9 mouse cellular contexts compared by ENCODE assay signal in genomic region chr16:46008766-46009165, GRCm38 (mm10). TPM values are rescaled to one million over a fixed set of nuclear protein-coding genes. Genes with fewer than 3 reads are reported as not detected.
DNase-seq lines count a peak whose midpoint lies in the region; ATAC-seq and TF ChIP-seq lines count a peak whose summit lies in the region.
"Had no signal": no experiment of that assay in that cellular context is flagged by ENCODE, and none has a peak within 500 bp of the region (broad histone marks: within the 10 kb centered on the region; RNA-seq: fewer than 3 reads in every experiment).

No protein-coding gene starts in this region.

- H3K9ac ChIP-seq in lung, embryonic 16.5 days (ENCODE audit: low read length), result no peak overlapping the region
- H3K9ac ChIP-seq in hindbrain, embryonic 12.5 days, result no peak overlapping the region
- H3K9ac ChIP-seq in liver, postnatal 0 days (replicated peaks), result peak overlapping the region; percentile 23; the same call in 1 of the 2 replicates
- H3K9ac ChIP-seq in kidney, embryonic 14.5 days (ENCODE audit: low read depth, low read length), result no peak overlapping the region

- no peak overlapping the region for H3K27ac ChIP-seq in lung, embryonic 16.5 days (ENCODE audit: low read length)
- H3K27ac ChIP-seq in hindbrain, embryonic 12.5 days, result no peak overlapping the region
- H3K27ac ChIP-seq in liver, postnatal 0 days (ENCODE audit: low read depth), result no peak overlapping the region
- H3K27ac ChIP-seq in kidney, embryonic 14.5 days (ENCODE audit: low read depth, low read length), result no peak overlapping the region
- H3K27ac ChIP-seq: layer of hippocampus, adult 2 months had no signal

- H3K27me3 ChIP-seq in lung, embryonic 16.5 days (ENCODE audit: control insufficient read depth, insufficient read depth, low read depth, low read length), result no peaks in the 10 kb centered on the region
- 0 out of 2 replicates have a peak, but pooled peaks cover 11% of the 10 kb centered on the region for H3K27me3 ChIP-seq in hindbrain, embryonic 12.5 days
- no peaks in the 10 kb centered on the region for H3K27me3 ChIP-seq in liver, postnatal 0 days (ENCODE audit: insufficient read depth, low read length)
- H3K27me3 ChIP-seq in kidney, embryonic 14.5 days (ENCODE audit: control insufficient read depth, insufficient read depth, low read length), result no peaks in the 10 kb centered on the region; the same call in 1 of the 2 replicates

- peaks cover 11% of the 10 kb centered on the region for H3K4me1 ChIP-seq in lung, embryonic 16.5 days (replicated peaks; ENCODE audit: control insufficient read depth, insufficient read depth, low read length)
- H3K4me1 ChIP-seq in hindbrain, embryonic 12.5 days, result peaks cover 15% of the 10 kb centered on the region; the same call in 1 of the 2 replicates
- peaks cover 6% of the 10 kb centered on the region for H3K4me1 ChIP-seq in liver, postnatal 0 days (ENCODE audit: insufficient read depth)
- H3K4me1 ChIP-seq in kidney, embryonic 14.5 days (ENCODE audit: control insufficient read depth, insufficient read depth, low read length), result no peaks in the 10 kb centered on the region

- TF ChIP-seq CTCF in liver, postnatal 0 days (IDR thresholded peaks at IDR 0.05; ENCODE audit: low read depth), result no peak

- TF ChIP-seq EP300 in liver, postnatal 0 days (IDR thresholded peaks at IDR 0.05; ENCODE audit: low read depth), result no peak

- H3K36me3 ChIP-seq in lung, embryonic 16.5 days (ENCODE audit: control insufficient read depth, insufficient read depth, low read length), result no peaks in the 10 kb centered on the region
- H3K36me3 ChIP-seq in hindbrain, embryonic 12.5 days, result no peaks in the 10 kb centered on the region
- no peaks in the 10 kb centered on the region for H3K36me3 ChIP-seq in liver, postnatal 0 days (replicated peaks; ENCODE audit: insufficient read depth, low read length)
- no peaks in the 10 kb centered on the region for H3K36me3 ChIP-seq in kidney, embryonic 14.5 days (ENCODE audit: control insufficient read depth, insufficient read depth, low read length)

- 28% methylated on average over 3 of the region's 3 CpGs for WGBS in lung, embryonic 16.5 days
- WGBS in hindbrain, embryonic 12.5 days, result 63% methylated on average over 3 of the region's 3 CpGs
- 49% methylated on average over 3 of the region's 3 CpGs for WGBS in liver, postnatal 0 days (ENCODE audit: insufficient replicate concordance)
- WGBS in kidney, embryonic 14.5 days, result 76% methylated on average over 3 of the region's 3 CpGs

- H3K9me3 ChIP-seq in lung, embryonic 16.5 days (ENCODE audit: control insufficient read depth, low read length), result no peaks in the 10 kb centered on the region
- no peaks in the 10 kb centered on the region for H3K9me3 ChIP-seq in hindbrain, embryonic 12.5 days (replicated peaks)
- peaks cover 4% of the 10 kb centered on the region; the same call in 1 of the 2 replicates for H3K9me3 ChIP-seq in liver, postnatal 0 days (ENCODE audit: low read length)
- no peaks in the 10 kb centered on the region for H3K9me3 ChIP-seq in kidney, embryonic 14.5 days (ENCODE audit: control insufficient read depth, low read length)

- no peak for DNase-seq in lung, postnatal 14 days
- DNase-seq in liver, postnatal 0 days, result no peak
- DNase-seq in thymus, postnatal 14 days, result peak; percentile 54
- DNase-seq in ovary, postnatal 10 days (ENCODE audit: low spot score), result no peak
- no peak for DNase-seq in kidney, postnatal 10 days

- ATAC-seq in lung, embryonic 16.5 days (ENCODE audit: low read depth), result no peak
- ATAC-seq in hindbrain, embryonic 12.5 days (ENCODE audit: low FRiP score), result no peak
- no peak for ATAC-seq in liver, postnatal 0 days
- ATAC-seq in kidney, embryonic 14.5 days (ENCODE audit: low FRiP score, low TSS enrichment), result no peak

- H3K4me2 ChIP-seq in lung, embryonic 16.5 days (ENCODE audit: low read depth, low read length), result peak overlapping the region; percentile 98; the same call in 1 of the 2 replicates
- peak overlapping the region; percentile 75 for H3K4me2 ChIP-seq in hindbrain, embryonic 12.5 days (replicated peaks)
- peak overlapping the region; percentile 86 for H3K4me2 ChIP-seq in liver, postnatal 0 days (ENCODE audit: low read depth, low read length)
- no peak overlapping the region for H3K4me2 ChIP-seq in kidney, embryonic 14.5 days (replicated peaks; ENCODE audit: low read depth, low read length)

- H3K4me3 ChIP-seq in lung, embryonic 16.5 days (ENCODE audit: low read length), result no peak overlapping the region
- peak overlapping the region; percentile 67 for H3K4me3 ChIP-seq in hindbrain, embryonic 12.5 days
- H3K4me3 ChIP-seq in liver, postnatal 0 days (ENCODE audit: low read depth, low read length), result peak overlapping the region; percentile 64
- H3K4me3 ChIP-seq in kidney, embryonic 14.5 days (ENCODE audit: low read length), result no peak overlapping the region

RNA-seq across cellular contexts. Expression of gene Plcxd2, which starts 1.3 kb away (rescaled TPM):
- 0.93 and 1.1 TPM in 2 replicates for polyA plus RNA-seq in lung, embryonic 16.5 days (2015; fragmentation: Nextera tagmentation; extraction: Ambion mirVana)
- polyA plus RNA-seq in hindbrain, embryonic 12.5 days (2016; fragmentation: Nextera tagmentation; extraction: Ambion mirVana), result 6.6 and 6.7 TPM in 2 replicates
- polyA plus RNA-seq in liver, postnatal 0 days (2015; fragmentation: Nextera tagmentation; extraction: Ambion mirVana), result 5.8 and 6.6 TPM in 2 replicates
- polyA plus RNA-seq in kidney, embryonic 14.5 days (2014; fragmentation: Nextera tagmentation; extraction: Ambion mirVana), result 0.89 and 1.2 TPM in 2 replicates

RNA-seq across cellular contexts. Expression of gene Phldb2, which starts 55.4 kb away (rescaled TPM):
- 57.8 and 59.4 TPM in 2 replicates for polyA plus RNA-seq in lung, embryonic 16.5 days (2015; fragmentation: Nextera tagmentation; extraction: Ambion mirVana)
- polyA plus RNA-seq in hindbrain, embryonic 12.5 days (2016; fragmentation: Nextera tagmentation; extraction: Ambion mirVana), result 34.5 and 43.7 TPM in 2 replicates
- polyA plus RNA-seq in liver, postnatal 0 days (2015; fragmentation: Nextera tagmentation; extraction: Ambion mirVana), result 7.4 and 9.8 TPM in 2 replicates
- polyA plus RNA-seq in kidney, embryonic 14.5 days (2014; fragmentation: Nextera tagmentation; extraction: Ambion mirVana), result 48.1 and 79.3 TPM in 2 replicates

Comparison
In these comparisons a context has a peak if more than half of its experiments do, and no peak if none do; other contexts are left out.
1. H3K4me3 ChIP-seq: peak in hindbrain, embryonic 12.5 days (single experiment) and liver, postnatal 0 days (single experiment); none in lung, embryonic 16.5 days (single experiment) and kidney, embryonic 14.5 days (single experiment).